15 mouse cellular contexts compared by ENCODE assay signal in the genomic region with DNA sequence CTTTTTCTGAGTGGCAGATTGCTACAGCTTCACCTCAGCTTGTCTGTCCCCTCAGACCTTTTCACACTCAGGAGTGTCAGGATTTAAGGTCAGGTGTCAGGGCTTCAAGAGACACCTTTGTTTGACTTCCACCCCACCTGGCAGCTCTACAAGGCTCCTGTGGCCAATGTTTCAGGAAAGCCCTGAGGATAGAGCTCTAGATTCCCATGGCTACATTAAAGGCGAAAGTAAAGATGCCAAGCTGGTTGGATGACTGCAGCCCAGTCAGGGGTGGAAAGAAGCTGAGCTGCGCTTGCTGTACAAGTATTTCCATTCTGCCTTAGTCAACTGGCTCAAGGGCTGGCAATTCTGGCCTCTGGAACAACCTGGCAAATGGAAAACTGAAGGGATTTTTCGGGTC.
A peak's percentile ranks its signal among the peaks of the same experiment; 100 is the strongest.
DNase-seq lines count a peak whose midpoint lies in the region; ATAC-seq lines count a peak whose summit lies in the region.
"Had no signal": no experiment of that assay in that cellular context is flagged by ENCODE, and none has a peak within 500 bp of the region (broad histone marks: within the 10 kb centered on the region; RNA-seq: fewer than 3 reads in every experiment).

No protein-coding gene starts in this region.

- H3K27me3 ChIP-seq in kidney, embryonic 15.5 days, result no peaks in the 10 kb centered on the region
- no peaks in the 10 kb centered on the region for H3K27me3 ChIP-seq in limb, embryonic 13.5 days
- H3K27me3 ChIP-seq in midbrain, embryonic 16.5 days (ENCODE audit: control insufficient read depth, insufficient read depth, low read depth, low read length), result no peaks in the 10 kb centered on the region
- H3K27me3 ChIP-seq: embryonic facial prominence, embryonic 12.5 days; forebrain, embryonic 12.5 days; heart, embryonic 13.5 days; hindbrain, embryonic 12.5 days had no signal

- 69% methylated on average over 3 of the region's 3 CpGs for WGBS in kidney, embryonic 15.5 days
- 69% methylated on average over 3 of the region's 3 CpGs for whole genome bisulfite sequencing in limb, embryonic 13.5 days
- WGBS in midbrain, embryonic 16.5 days, result 84% methylated on average over 3 of the region's 3 CpGs

- no peak overlapping the region for H3K4me3 ChIP-seq in kidney, embryonic 15.5 days (replicated peaks)
- H3K4me3 ChIP-seq in limb, embryonic 13.5 days, result no peak overlapping the region
- no peak overlapping the region for H3K4me3 ChIP-seq in midbrain, embryonic 16.5 days (ENCODE audit: low read depth, low read length)
- H3K4me3 ChIP-seq: embryonic facial prominence, embryonic 12.5 days; forebrain, embryonic 12.5 days; heart, embryonic 13.5 days; hindbrain, embryonic 12.5 days had no signal

- no peak for ATAC-seq in kidney, embryonic 15.5 days (replicated peaks; ENCODE audit: low FRiP score)
- 0 out of 2 replicates have a peak, but pooled peaks have one; percentile 32 for ATAC-seq in limb, embryonic 13.5 days (ENCODE audit: low FRiP score, low read depth)
- ATAC-seq in midbrain, embryonic 16.5 days, result no peak

- H3K36me3 ChIP-seq in kidney, embryonic 15.5 days, result no peaks in the 10 kb centered on the region
- no peaks in the 10 kb centered on the region for H3K36me3 ChIP-seq in limb, embryonic 13.5 days
- no peaks in the 10 kb centered on the region for H3K36me3 ChIP-seq in midbrain, embryonic 16.5 days (ENCODE audit: control insufficient read depth, insufficient read depth, low read length)
- H3K36me3 ChIP-seq: embryonic facial prominence, embryonic 12.5 days; forebrain, embryonic 12.5 days; heart, embryonic 13.5 days; hindbrain, embryonic 12.5 days had no signal

- no peak overlapping the region for H3K4me2 ChIP-seq in kidney, embryonic 15.5 days
- no peak overlapping the region for H3K4me2 ChIP-seq in limb, embryonic 13.5 days (replicated peaks)
- no peak overlapping the region for H3K4me2 ChIP-seq in midbrain, embryonic 16.5 days (ENCODE audit: low read length)
- H3K4me2 ChIP-seq: embryonic facial prominence, embryonic 12.5 days; forebrain, embryonic 12.5 days; heart, embryonic 13.5 days; hindbrain, embryonic 12.5 days had no signal

- no peak overlapping the region for H3K9ac ChIP-seq in kidney, embryonic 15.5 days
- no peak overlapping the region for H3K9ac ChIP-seq in limb, embryonic 13.5 days
- H3K9ac ChIP-seq in midbrain, embryonic 16.5 days (ENCODE audit: low read depth, low read length), result no peak overlapping the region
- H3K9ac ChIP-seq: embryonic facial prominence, embryonic 12.5 days; forebrain, embryonic 12.5 days; heart, embryonic 13.5 days; hindbrain, embryonic 12.5 days had no signal

- H3K9me3 ChIP-seq in kidney, embryonic 15.5 days (replicated peaks), result no peaks in the 10 kb centered on the region
- H3K9me3 ChIP-seq in limb, embryonic 13.5 days, result no peaks in the 10 kb centered on the region
- H3K9me3 ChIP-seq in midbrain, embryonic 16.5 days (replicated peaks; ENCODE audit: control insufficient read depth, low read length, poor library complexity, severe bottlenecking), result no peaks in the 10 kb centered on the region
- H3K9me3 ChIP-seq: embryonic facial prominence, embryonic 12.5 days; forebrain, embryonic 12.5 days; heart, embryonic 13.5 days; hindbrain, embryonic 12.5 days had no signal

- H3K4me1 ChIP-seq in kidney, embryonic 15.5 days, result no peaks in the 10 kb centered on the region
- H3K4me1 ChIP-seq in limb, embryonic 13.5 days, result peaks cover 32% of the 10 kb centered on the region
- no peaks in the 10 kb centered on the region for H3K4me1 ChIP-seq in midbrain, embryonic 16.5 days (ENCODE audit: control insufficient read depth, insufficient read depth, low read length)
- H3K4me1 ChIP-seq: forebrain, embryonic 12.5 days; hindbrain, embryonic 12.5 days had no signal

- peak overlapping the region; percentile 48 for H3K27ac ChIP-seq in kidney, embryonic 15.5 days
- H3K27ac ChIP-seq in limb, embryonic 13.5 days, result peak overlapping the region; percentile 49
- H3K27ac ChIP-seq in midbrain, embryonic 16.5 days (ENCODE audit: low read length), result no peak overlapping the region
- H3K27ac ChIP-seq: embryonic facial prominence, embryonic 12.5 days; forebrain, embryonic 12.5 days; heart, embryonic 13.5 days; hindbrain, embryonic 12.5 days; hindbrain, postnatal 0 days had no signal

- no peak for DNase-seq in kidney, adult 8-10 months
- DNase-seq in gonadal fat pad, adult 2 months (ENCODE audit: low read depth), result peak; percentile 66
- DNase-seq in frontal cortex, postnatal 36 days (ENCODE audit: low spot score in 2 of 2), result no peak
- DNase-seq: cerebellum, adult 11-12 months; cerebellum, adult 9-11 months; gastrocnemius, postnatal 14 days; heart, postnatal 4 days had no signal
